Mouse (Mus musculus) erythroblast, embryonic 14.5 days (primary cell): ENCODE data around the gene Ptprt.

Source experiments
- GATA1 ChIP-seq: IDR thresholded peaks from 2 replicates; pipeline ENCODE4 v1.6.1; 2012; ENCODE audit warnings: low read length, inconsistent platforms, mixed read lengths
- TAL1 ChIP-seq: IDR thresholded peaks from 3 replicates; pipeline ENCODE4 v1.6.1; 2012; ENCODE audit warnings: low read length, inconsistent platforms, mixed read lengths

DNA sequence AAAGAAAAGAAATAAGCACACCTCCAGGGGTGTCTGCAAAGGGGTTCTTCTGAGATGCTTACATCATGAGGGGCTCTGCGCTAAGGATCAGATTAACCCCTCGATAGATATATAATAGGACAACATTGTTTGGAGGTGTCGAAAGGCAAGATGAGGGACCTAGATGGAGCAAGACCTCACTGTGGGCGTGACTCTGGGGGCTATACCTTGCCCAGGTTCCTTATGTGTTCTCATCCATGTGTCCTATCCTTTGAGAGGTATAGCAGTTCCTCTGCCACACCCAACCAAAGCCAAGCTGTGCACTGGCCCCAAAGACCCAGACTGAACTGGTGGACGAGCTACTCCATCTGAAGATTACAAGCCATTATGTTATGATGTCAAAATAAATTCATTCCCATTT is 58.2 kb downstream of the Ptprt start:
- TF ChIP-seq TAL1 (no peak), GATA1 (no peak)
